Mouse (Mus musculus) layer of hippocampus, postnatal 25 days (tissue): ENCODE results near the gene Per2. TPM values are rescaled to one million over a fixed set of nuclear protein-coding genes. Genes with fewer than 3 reads are reported as not detected.
A peak's percentile ranks its signal among the peaks of the same experiment; 100 is the strongest.

Experiments
- DNase-seq, 2 experiments: peaks; one replicate each; pipeline ENCODE4 v3.0.0; 2022; ENCODE audit warnings: mixed read lengths in 2 of 2, low spot score in 1 of 2; ENCODE audit errors: extremely low spot score in 1 of 2
- total RNA-seq, 2 experiments: library from RNA; stranded (reverse); gene quantifications; 2 replicates each; pipeline ENCODE4 v1.2.3; 2021

Gene Per2
- total RNA-seq, 2 experiments from 2014 or later: 21.5 to 23.8 TPM

DNA sequence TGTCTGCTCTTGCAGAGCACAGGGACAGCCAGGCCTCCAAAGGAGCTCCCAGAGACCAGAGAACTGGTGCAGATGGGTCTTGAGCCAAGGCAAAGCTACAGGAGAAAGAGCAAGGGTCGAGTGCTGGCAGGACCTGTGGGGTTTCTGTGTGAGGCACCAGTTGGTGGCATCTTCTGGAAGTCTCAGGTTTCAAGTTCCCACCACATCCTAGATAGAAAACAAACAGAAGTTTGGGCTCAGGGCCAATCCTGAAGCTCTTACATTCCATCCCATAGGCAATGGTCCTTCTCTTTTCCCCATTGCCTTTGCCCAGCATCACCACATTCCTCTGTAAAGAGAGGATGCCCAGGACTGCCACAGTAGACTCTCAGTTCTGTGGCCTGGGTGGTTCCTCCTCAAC lies 54.1 kb downstream of the Per2 start:
- DNase-seq: no peak

DNA sequence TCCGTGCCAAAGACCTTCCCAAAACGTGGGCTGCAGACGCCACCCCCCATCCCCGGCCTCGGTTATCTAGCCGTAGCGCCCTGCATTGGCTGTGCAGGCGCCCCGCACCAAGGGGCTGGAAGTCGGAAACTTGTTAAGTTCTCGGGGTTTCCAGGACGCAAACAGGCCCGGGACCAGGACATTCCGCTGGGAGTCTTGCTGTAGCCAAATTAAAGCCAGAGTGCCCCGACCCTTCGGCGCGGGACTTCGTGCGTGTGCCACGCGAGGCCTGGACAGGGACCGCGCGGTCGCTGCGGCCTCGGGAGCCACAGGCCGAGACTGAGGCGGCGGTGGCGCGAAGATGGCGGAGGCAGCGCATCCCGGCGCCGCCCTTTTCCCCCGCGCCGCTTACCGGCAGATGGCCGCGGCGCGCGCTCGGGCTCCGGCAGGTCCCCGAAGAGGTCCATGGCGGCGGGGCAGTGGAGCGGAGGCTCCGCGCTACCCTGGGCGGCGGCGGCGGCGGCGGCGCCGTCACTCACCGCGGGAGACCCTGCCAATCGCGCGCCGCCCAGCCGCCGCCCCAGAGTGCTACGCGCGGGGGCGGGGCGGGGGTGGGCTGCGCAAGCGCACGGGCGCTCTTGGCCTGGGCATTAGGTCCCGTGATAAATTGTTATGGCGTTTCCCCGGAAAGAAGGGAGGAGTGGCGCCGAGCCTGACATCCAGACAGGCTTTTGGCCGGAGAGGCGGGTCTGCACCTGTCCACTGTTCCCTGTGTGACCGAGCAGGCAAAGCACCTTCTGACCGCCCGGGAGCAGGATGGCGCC lies 60.7 kb downstream of the Per2 start, which contains the start of gene Ilkap:
Gene Ilkap, minus strand, starts transcription at position 556 of the 803 bp plus-strand sequence.
- peak; percentile 63 to 65 for DNase-seq

DNA sequence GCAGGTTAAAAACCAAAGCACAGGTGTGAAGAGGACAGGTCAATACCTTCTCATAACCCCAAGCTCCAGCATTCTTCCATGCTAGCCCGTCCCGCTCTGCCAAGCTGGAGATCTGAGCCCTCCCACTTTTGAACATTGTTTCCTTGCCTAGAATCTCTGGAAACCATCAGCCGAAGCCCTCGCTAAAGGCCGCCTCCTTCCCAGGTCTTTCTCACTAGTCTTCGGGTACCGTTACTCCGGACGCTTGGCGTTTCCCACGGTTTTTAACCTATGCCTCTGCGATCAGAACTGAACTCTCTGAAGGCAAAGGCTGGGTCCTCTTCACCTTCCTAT lies 61.2 kb downstream of the Per2 start:
- DNase-seq: no peak

DNA sequence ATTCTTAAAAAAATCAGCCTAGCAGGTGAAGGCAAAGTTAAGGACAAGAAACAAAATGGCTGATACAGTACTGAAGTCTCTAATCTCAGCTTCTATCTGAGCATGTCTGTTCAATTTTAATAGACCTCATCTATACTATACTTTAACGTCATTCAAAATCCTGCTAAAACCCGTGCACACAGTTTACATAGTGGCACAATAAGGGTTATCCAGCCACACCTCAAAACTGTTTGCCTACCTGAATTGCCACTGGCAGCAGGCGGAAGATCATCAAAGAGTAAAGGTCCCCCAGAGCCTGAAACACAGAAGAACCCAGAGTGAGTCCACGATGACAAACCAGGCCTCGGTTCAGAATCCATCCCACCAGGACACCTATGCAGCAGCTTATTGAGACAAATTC lies 68.8 kb downstream of the Per2 start:
- no peak for DNase-seq

DNA sequence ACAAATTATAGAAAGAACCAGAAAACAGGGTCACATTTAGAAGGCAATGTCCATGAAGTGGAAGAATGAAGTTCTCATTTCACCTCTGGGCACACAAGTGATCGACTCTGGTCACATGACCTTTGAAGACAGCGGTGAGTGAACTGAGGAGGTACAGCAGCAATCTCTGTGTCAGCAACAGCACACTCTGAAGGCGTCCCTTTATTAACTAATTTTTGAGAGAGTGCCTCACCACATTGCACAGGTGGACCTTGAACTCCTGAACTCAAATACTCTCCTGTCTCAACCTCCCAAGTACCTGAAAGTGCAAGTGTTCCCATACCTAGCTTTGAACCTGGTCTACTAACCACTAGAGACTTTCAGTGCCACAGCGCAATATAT lies 78.0 kb downstream of the Per2 start:
- no peak for DNase-seq

DNA sequence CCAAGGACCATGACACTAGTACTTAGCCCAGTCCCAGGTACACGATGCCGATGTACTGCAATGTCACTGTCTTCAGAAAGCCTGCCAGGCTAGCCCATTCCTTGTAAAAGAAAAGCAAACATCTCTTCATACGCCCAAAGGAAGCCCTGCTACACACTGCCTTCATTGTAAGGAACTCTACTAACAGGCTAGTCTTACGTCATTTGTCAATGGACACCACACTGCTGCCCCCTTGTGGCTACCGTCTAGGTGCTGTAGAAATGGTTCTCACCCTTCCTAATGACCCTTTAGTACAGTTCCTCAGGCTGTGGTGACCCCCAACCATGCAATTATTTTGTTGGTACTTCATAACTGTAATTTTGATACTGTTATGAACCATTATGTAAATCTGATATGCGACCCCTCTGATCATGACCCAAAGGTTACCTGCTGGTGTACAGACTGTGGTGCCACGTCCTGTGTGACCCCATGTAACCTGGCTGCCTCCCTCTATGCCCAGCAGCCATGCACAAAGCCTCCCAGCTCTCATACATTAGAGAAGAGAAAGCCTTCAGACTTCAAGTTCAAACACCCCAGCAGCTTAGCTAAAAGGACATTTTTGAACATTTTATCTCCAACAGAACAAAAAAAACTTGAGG lies 78.6 kb downstream of the Per2 start:
- DNase-seq: peak; percentile 50 to 93

DNA sequence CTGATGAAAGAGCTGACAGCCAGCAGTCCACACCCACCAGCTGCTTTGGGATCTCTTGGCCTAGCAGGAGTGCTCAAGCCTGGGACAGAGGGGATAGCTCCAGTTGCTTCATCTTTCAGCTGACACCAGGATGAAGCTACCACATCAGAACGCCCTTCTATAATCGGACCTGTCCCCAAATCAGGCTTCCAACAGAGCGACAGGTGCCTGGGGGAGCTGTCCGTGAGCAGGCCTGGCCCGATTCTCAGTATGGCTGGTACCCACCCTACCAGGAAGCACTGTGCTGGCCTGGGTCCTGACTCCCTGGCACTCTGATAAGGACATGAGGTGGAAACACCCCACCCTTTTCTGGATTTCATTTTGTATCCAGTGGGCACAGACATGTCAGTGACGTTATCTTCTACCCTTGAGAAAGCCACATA lies 85.7 kb downstream of the Per2 start:
- no peak for DNase-seq

DNA sequence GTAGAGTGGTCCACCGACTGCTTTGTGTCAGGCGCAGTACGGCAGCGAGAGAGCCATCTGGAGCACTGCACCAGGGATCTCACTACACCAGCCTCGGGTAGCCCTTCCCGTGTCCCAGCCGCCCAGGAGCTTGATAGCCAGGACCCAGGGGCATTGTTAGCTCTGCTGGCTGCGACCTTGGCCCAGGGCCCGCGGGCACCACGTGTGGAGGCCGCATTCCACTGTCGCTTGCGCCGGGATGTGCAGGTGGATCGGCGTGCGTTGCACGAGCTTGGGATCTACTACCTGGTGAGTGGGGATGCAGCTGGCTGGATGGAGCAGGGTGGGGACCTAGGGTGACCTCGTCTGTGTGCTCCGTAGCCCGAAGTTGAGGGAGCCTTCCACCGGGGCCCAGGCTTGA lies 89.1 kb downstream of the Per2 start:
- DNase-seq: no peak

DNA sequence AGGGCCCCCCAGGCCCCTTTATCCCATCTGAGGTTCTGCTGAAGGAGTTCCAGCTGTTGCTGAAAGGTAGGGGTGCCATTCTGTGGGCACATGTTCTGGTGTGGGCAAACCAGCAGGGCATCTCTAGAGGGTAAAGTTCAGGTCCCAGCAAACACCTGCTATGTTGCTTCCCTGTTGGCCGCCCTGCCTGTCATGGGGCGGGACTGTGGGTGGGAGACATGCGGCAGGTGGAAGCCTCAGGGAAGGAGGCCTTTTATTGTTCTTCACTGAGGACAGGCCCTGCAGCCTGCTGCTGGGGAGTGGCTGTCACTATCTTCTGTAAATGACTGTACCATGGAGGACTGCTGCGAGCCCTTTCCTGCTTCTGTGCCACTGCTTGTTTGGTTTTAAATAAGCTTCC lies 89.7 kb downstream of the Per2 start:
- no peak for DNase-seq

DNA sequence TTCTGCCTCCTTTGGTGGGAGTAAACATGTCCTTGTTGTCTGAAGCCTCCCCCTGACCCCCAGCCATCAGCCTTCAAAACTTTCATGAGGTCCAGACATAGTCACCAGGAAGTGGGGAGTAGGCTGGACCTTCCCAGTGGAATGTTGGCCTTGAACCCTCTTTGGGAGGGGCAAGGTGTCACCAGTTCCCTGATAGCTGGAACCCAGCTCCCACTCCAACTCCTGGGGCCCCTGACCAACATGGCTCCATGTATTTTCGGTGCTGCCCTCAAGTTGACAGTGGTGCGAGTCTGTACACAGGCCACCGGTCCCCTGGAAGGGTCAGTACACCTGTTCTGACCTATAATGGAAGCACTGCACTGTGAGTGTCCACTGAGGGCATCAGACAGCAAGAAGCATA lies 91.8 kb downstream of the Per2 start:
- DNase-seq: no peak

DNA sequence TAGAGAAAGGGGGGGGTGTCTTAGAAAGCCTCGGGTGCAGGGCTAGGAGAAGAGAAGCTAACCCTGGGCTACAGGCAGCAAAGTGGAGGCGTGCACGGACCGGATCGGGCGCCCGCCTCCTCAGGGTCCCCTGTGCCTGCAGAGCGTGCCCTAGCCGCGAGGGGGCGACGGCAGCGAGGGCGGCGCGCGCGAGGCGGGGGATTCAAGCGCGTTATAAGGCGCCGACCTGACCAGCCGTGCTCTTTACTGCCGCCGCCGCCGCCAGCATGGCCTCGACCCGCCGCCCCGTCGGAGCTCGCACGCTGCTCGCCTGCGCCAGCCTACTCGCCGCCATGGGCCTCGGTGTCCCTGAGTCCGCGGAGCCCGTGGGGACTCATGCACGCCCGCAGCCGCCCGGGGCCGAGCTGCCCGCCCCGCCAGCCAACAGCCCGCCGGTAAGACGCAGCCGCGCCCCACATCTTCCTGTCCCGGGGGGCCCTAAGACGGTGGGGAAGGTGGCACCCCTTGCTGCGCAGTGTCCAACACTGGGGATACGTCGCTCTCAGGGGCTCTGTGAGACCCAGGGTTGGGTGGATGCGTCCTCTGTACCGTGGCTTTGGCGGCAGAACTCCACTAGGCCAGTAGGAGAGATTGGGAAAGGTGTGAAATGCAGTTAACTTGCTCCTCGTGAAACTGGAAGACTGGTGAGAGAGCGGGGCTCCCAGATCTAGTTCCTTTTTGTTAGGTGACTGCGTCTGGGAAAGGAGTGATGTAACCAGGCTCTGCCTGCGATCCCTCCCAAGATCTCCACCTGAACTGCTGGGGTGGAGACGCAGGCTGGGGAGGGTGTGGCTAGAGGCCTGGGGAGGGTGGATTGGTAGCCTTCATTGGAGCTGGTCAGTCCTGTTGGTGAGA lies 92.7 kb downstream of the Per2 start, which contains the start of gene Erfe:
Gene Erfe, plus strand, starts transcription at position 216 of the 894 bp plus-strand sequence.
- peak; percentile 32 to 47 for DNase-seq

Other genes with a start within 250 kb of the Per2 start
- gene Ube2f, start 209.0 kb downstream of the Per2 start, total RNA-seq: 10 to 100 TPM; 47.7 to 54.2 TPM
- 10 to 100 TPM; 17.8 to 21.2 TPM for gene Scly, start 161.0 kb downstream of the Per2 start, total RNA-seq
- not detected for gene Espnl, start 137.2 kb downstream of the Per2 start, total RNA-seq
- gene Klhl30, start 108.3 kb downstream of the Per2 start, total RNA-seq: not detected
- gene Erfe, start 92.9 kb downstream of the Per2 start, total RNA-seq: not detected
- gene Ilkap, start 60.5 kb downstream of the Per2 start, total RNA-seq: 10 to 100 TPM; 55.2 to 63.6 TPM
- 10 to 100 TPM; 15.6 to 15.7 TPM for gene Hes6, start 45.3 kb downstream of the Per2 start, total RNA-seq
- gene Traf3ip1, start 35.3 kb upstream of the Per2 start, total RNA-seq: 10 to 100 TPM; 10.7 to 12.8 TPM
- gene Asb1, start 81.2 kb upstream of the Per2 start, total RNA-seq: 10 to 100 TPM; 35.9 to 42.0 TPM